Mouse (Mus musculus) small intestine, adult 2 months (tissue): ENCODE data around the gene 4930564D02Rik. TPM values are rescaled to one million over a fixed set of nuclear protein-coding genes. Genes with fewer than 3 reads are reported as not detected.

Source experiments
- H3K27ac ChIP-seq: fragments of 200-500 bp; 2 replicates; pipeline ENCODE4 v1.5.1; 2012; ENCODE audit warnings: low read depth, low read length, control low read depth, inconsistent platforms; ENCODE audit not compliant: insufficient read depth
- H3K27me3 ChIP-seq: fragments of 200-500 bp; 2 replicates; pipeline ENCODE4 v1.6.1; 2012; ENCODE audit warnings: mild to moderate bottlenecking, moderate library complexity, low read length, inconsistent platforms; ENCODE audit not compliant: control insufficient read depth, insufficient read depth
- H3K36me3 ChIP-seq: fragments of 200-500 bp; 2 replicates; pipeline ENCODE4 v1.6.1; 2012; ENCODE audit warnings: mild to moderate bottlenecking, low read length, control low read depth, inconsistent platforms; ENCODE audit not compliant: control insufficient read depth, insufficient read depth
- H3K4me1 ChIP-seq: fragments of 200-500 bp; 2 replicates; pipeline ENCODE4 v1.6.1; 2012; ENCODE audit warnings: low read length, inconsistent platforms, mixed read lengths; ENCODE audit not compliant: control insufficient read depth, insufficient read depth, insufficient read length
- H3K4me3 ChIP-seq: fragments of 200-500 bp; 2 replicates; pipeline ENCODE4 v1.5.1; 2012; ENCODE audit warnings: low read depth, mild to moderate bottlenecking, control low read depth, inconsistent platforms, low read length, moderate library complexity
- CTCF ChIP-seq: fragments of 200-500 bp; IDR thresholded peaks from 2 replicates; pipeline ENCODE4 v1.5.1; 2012; ENCODE audit warnings: low read depth, mild to moderate bottlenecking, control low read depth, inconsistent platforms, low read length, moderate library complexity, mixed read lengths; ENCODE audit not compliant: insufficient replicate concordance, insufficient read length; ENCODE audit errors: extremely low read depth
- POLR2A ChIP-seq: fragments of 200-500 bp; IDR thresholded peaks from 2 replicates; pipeline ENCODE4 v1.6.1; 2012; ENCODE audit warnings: low read depth, mild to moderate bottlenecking, control low read depth, inconsistent platforms, low read length, moderate library complexity
- WGBS: fragments of 180-500 bp; shearing (Covaris S2); methylation state at CpG from one replicate; pipeline ENCODE4 v1.1.7; 2018; 5-methylcytosine and 5-hydroxymethylcytosine counted together
- polyA plus RNA-seq: library from polyadenylated mRNA; depleted of rRNA; stranded (reverse); fragments of >200 nt; gene quantifications from 2 replicates; pipeline ENCODE4 v1.2.3, GENCODE M21; 2012

The 4930564D02Rik gene
- polyA plus RNA-seq, 1 experiment = not detected

DNA sequence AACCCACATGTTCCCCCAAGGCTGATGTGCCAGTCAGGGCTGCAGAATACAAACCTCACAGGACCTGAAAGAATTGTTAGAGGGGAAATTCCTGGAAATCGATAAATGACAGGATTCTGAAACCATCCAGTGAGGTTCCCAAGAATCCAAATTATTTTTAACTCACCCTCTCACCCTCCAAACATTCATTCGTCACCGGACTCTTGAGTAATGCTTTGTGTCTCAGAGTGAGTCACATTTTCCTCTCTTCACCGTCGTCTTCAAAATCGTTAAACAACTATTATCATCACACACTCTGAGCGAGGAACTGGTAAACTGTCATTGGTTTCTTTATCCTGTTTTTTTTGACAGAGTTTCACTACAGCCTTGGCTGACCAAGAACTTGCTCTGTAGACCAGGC is 6.7 kb upstream of the 4930564D02Rik start:
- H3K27ac ChIP-seq = no peak overlapping the region
- no peak overlapping the region for H3K4me3 ChIP-seq
- no peaks in the 10 kb centered on the region for H3K4me1 ChIP-seq
- no peaks in the 10 kb centered on the region for H3K36me3 ChIP-seq
- no peak for TF ChIP-seq CTCF
- TF ChIP-seq POLR2A = no peak
- H3K27me3 ChIP-seq = no peaks in the 10 kb centered on the region
- 59% methylated on average over 7 of the region's 7 CpGs for WGBS

DNA sequence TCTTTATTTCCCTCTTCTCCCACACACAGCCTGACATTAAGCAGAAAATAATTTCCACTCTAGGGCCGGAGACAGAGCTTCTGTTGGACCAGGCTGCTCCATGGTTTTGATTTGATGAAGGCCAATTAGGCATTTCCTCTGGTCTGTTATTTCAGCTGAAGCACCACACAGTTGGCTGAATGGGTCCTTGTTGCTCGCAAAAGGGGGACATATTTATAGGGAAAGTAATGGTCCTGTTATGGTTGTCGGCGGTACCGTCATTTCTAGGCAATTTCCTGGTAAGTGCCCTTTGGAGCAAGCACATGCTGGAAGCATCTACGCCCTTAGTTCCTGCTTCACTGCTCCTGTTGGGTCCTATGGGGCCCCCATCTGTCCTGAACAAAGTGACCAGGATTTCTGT is 5.7 kb upstream of the 4930564D02Rik start:
- 51% methylated on average over 6 of the region's 6 CpGs for WGBS
- Histone ChIP-seq H3K4me3 (no peak overlapping the region), H3K36me3 (no peaks in the 10 kb centered on the region), H3K27ac (no peak overlapping the region), H3K27me3 (no peaks in the 10 kb centered on the region), H3K4me1 (no peaks in the 10 kb centered on the region)
- TF ChIP-seq CTCF = no peak
- no peak for TF ChIP-seq POLR2A

DNA sequence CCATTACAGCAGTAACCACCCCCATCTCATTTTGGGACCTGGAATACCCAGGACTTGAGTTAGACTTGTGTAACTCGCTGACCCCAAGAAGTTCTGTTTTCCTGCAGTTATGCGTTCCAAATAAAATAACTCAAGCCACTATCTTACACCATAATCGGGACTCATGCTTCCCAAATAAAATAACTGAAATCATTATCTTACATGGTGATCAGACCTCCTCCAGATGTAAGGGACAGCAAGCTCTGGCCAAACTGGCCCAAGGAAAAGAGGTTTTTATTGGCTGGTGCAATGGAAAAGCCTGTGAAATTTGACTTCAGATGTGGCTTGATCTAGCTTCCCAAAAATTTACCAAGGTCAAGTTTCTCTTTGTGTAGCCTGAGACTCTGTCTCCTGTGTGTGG is 5.1 kb upstream of the 4930564D02Rik start:
- H3K4me1 ChIP-seq = no peaks in the 10 kb centered on the region
- no peak for TF ChIP-seq CTCF
- no peak for TF ChIP-seq POLR2A
- no peak overlapping the region for H3K27ac ChIP-seq
- H3K4me3 ChIP-seq = no peak overlapping the region
- 80% methylated on average over 3 of the region's 3 CpGs for WGBS
- no peaks in the 10 kb centered on the region for H3K27me3 ChIP-seq
- no peaks in the 10 kb centered on the region for H3K36me3 ChIP-seq

DNA sequence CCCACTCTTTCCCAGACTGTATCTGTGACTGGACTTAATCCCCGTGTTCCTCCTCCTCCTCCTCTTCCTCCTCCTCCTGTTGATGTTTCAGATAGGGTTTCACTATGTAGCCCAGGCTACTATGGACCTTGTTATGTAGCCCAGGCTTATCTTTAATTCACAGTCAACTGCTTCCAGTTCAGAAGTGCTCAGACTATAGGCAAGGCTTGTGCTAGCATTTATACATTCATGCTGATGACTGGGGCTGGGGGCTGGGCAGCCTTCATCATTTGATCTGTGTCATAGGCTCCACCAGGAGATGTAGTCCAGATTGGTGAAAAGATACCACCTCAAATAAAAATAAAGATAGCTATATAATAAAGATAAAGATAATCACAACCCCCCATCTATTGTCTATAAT is 4.7 kb upstream of the 4930564D02Rik start:
- Histone ChIP-seq H3K4me1 (no peaks in the 10 kb centered on the region), H3K27ac (no peak overlapping the region), H3K27me3 (no peaks in the 10 kb centered on the region; the same call in 1 of the 2 replicates), H3K4me3 (no peak overlapping the region), H3K36me3 (no peaks in the 10 kb centered on the region)
- WGBS = 71% methylated on average over 1 of the region's 1 CpGs
- TF ChIP-seq CTCF = no peak
- TF ChIP-seq POLR2A = no peak

DNA sequence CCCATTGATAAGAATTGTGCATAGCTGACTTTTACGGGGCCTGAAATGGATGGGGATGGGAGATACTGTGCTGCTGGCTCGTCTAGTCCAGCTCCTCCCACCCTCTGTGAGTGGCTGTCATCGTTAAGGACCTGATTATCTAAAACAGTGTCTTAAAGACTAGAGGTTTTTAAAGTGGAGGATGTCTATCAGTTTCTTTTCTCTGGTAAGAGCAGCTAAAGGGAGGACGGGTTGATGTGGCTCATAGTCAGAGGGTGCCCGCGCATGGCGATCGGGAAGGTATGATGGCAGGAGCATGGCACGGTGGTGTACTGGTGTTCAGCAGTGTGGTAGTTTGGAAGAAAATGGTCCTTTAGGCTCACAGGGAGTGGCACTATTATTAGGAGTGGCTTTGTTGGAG is 4.0 kb upstream of the 4930564D02Rik start:
- H3K4me3 ChIP-seq = no peak overlapping the region
- no peaks in the 10 kb centered on the region for H3K4me1 ChIP-seq
- 68% methylated on average over 9 of the region's 9 CpGs for WGBS
- H3K27me3 ChIP-seq = no peaks in the 10 kb centered on the region; the same call in 1 of the 2 replicates
- H3K27ac ChIP-seq = no peak overlapping the region
- no peaks in the 10 kb centered on the region for H3K36me3 ChIP-seq
- no peak for TF ChIP-seq POLR2A
- TF ChIP-seq CTCF = no peak

- Histone ChIP-seq H3K27me3 (no peaks in the 10 kb centered on the region; the same call in 1 of the 2 replicates), H3K4me1 (no peaks in the 10 kb centered on the region), H3K27ac (no peak overlapping the region), H3K36me3 (no peaks in the 10 kb centered on the region), H3K4me3 (no peak overlapping the region)
- 55% methylated on average over 8 of the region's 8 CpGs for WGBS
- no peak for TF ChIP-seq POLR2A
- TF ChIP-seq CTCF = no peak
These were observed 3.9 kb downstream of the 4930564D02Rik start for GRCm38 (mm10) chr3:105070553-105070952.

DNA sequence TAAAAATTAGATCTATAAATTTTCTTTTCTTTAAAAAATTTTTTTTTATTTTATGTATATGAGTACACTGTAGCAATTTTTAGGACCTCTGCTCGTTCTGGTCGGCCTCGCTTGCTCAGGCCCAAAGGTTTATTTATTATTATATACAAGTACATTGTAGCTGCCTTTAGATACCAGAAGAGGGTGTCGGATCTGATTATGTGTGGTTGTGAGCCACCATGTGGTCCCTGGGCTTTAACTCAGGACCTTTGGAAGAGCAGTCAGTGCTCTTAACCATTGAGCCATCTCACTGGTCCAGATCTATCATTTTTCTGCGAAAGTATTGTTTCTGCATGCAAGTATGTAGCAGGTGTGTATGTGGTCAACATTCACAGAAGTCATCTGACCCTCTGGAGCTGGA is 4.6 kb downstream of the 4930564D02Rik start:
- H3K4me1 ChIP-seq = no peaks in the 10 kb centered on the region
- no peak overlapping the region for H3K4me3 ChIP-seq
- H3K27me3 ChIP-seq = no peaks in the 10 kb centered on the region; the same call in 1 of the 2 replicates
- 83% methylated on average over 5 of the region's 5 CpGs for WGBS
- TF ChIP-seq CTCF (no peak), POLR2A (no peak)
- H3K36me3 ChIP-seq = no peaks in the 10 kb centered on the region
- no peak overlapping the region for H3K27ac ChIP-seq

GRCm38 (mm10) chr3:105072536-105072935 is 5.9 kb downstream of the 4930564D02Rik start:
- no peaks in the 10 kb centered on the region for H3K36me3 ChIP-seq
- H3K4me3 ChIP-seq = no peak overlapping the region
- H3K4me1 ChIP-seq = no peaks in the 10 kb centered on the region
- H3K27ac ChIP-seq = no peak overlapping the region
- H3K27me3 ChIP-seq = no peaks in the 10 kb centered on the region
- no peak for TF ChIP-seq POLR2A
- TF ChIP-seq CTCF = no peak
- 85% methylated on average over 10 of the region's 10 CpGs for WGBS
